Comparison of ENCODE assay signal across 32 mouse cellular contexts in the genomic region with DNA sequence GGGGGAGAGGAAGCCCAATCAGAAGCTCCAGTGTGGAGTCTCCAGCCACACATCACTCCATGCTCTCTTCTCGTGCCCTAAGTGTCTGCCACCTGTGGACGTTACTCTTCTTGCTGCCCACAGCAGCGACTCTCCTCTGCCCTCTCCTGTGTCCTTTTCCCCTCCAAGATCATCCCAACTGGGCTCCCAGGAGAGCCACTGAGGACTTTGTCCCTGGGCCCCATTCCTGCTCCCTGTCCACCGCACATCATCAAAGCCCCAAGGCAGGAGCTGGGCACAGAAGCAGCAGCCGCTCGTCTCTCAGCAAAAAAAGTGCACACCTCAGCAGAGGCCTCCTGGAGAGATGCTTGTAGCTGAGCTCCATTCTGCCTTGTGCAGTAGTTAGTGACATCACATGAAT.
"Had no signal": no experiment of that assay in that cellular context is flagged by ENCODE, and none has a peak within 500 bp of the region (broad histone marks: within the 10 kb centered on the region; RNA-seq: fewer than 3 reads in every experiment).

No protein-coding gene starts in this region.

- H3K4me3 ChIP-seq: heart, embryonic 12.5 days; heart, embryonic 13.5 days; heart, embryonic 15.5 days; hindbrain, embryonic 10.5 days; hindbrain, embryonic 12.5 days; hindbrain, embryonic 13.5 days; hindbrain, embryonic 15.5 days; intestine, embryonic 15.5 days; kidney, embryonic 15.5 days; layer of hippocampus, adult 2 months; left cerebral cortex, adult 2 months had no signal

- ATAC-seq: hindbrain, embryonic 16.5 days; hindbrain, postnatal 0 days; inflammation-experienced regulatory T-cells, adult 6 months; intestine, embryonic 15.5 days; intestine, embryonic 16.5 days; intestine, postnatal 0 days had no signal

- H3K9ac ChIP-seq: heart, embryonic 12.5 days; heart, embryonic 13.5 days; heart, embryonic 15.5 days; hindbrain, embryonic 12.5 days; hindbrain, embryonic 13.5 days; hindbrain, embryonic 14.5 days; hindbrain, embryonic 15.5 days; intestine, embryonic 15.5 days; kidney, embryonic 15.5 days had no signal

- H3K4me1 ChIP-seq: heart, embryonic 12.5 days; heart, embryonic 13.5 days; heart, embryonic 15.5 days; hindbrain, embryonic 10.5 days; hindbrain, embryonic 12.5 days; hindbrain, embryonic 15.5 days; intestine, embryonic 15.5 days; kidney, embryonic 15.5 days had no signal

- DNase-seq: heart, postnatal 10 days; heart, postnatal 14 days; heart, postnatal 36 days; heart, postnatal 4 days; kidney, adult 11 months; kidney, adult 18-20 months; kidney, adult 2 months; kidney, adult 9 months; kidney, postnatal 10 days; kidney, postnatal 14 days; kidney, postnatal 4 days; layer of hippocampus, adult 9-11 months; layer of hippocampus, postnatal 36 days had no signal

- H3K9me3 ChIP-seq: heart, embryonic 13.5 days; heart, embryonic 15.5 days; hindbrain, embryonic 10.5 days; hindbrain, embryonic 12.5 days; hindbrain, embryonic 13.5 days; hindbrain, embryonic 15.5 days; intestine, embryonic 15.5 days; kidney, embryonic 15.5 days had no signal

- H3K4me2 ChIP-seq: heart, embryonic 11.5 days; heart, embryonic 12.5 days; heart, embryonic 13.5 days; heart, embryonic 15.5 days; hindbrain, embryonic 12.5 days; hindbrain, embryonic 13.5 days; hindbrain, embryonic 14.5 days; hindbrain, embryonic 15.5 days; intestine, embryonic 15.5 days; kidney, embryonic 15.5 days had no signal

- H3K27ac ChIP-seq: heart, embryonic 13.5 days; heart, embryonic 15.5 days; hindbrain, embryonic 10.5 days; hindbrain, embryonic 12.5 days; hindbrain, embryonic 13.5 days; hindbrain, embryonic 14.5 days; hindbrain, embryonic 15.5 days; hindbrain, postnatal 0 days; intestine, embryonic 15.5 days; kidney, embryonic 15.5 days; kidney, postnatal 0 days; layer of hippocampus, adult 2 months; left cerebral cortex, adult 2 months had no signal

- H3K36me3 ChIP-seq: heart, embryonic 13.5 days; heart, embryonic 15.5 days; hindbrain, embryonic 10.5 days; hindbrain, embryonic 12.5 days; hindbrain, embryonic 13.5 days; hindbrain, embryonic 15.5 days; intestine, embryonic 15.5 days; kidney, embryonic 15.5 days had no signal

- H3K27me3 ChIP-seq: heart, embryonic 12.5 days; heart, embryonic 13.5 days; heart, embryonic 15.5 days; hindbrain, embryonic 12.5 days; hindbrain, embryonic 13.5 days; hindbrain, embryonic 15.5 days; intestine, embryonic 15.5 days; kidney, embryonic 15.5 days had no signal
